Mouse (Mus musculus) lung, adult 2 months (tissue): ENCODE results near the gene E030030I06Rik.

Source experiments
- CTCF ChIP-seq: fragments of 200-500 bp; IDR thresholded peaks from 2 replicates; pipeline ENCODE4 v1.5.1; 2011; ENCODE audit warnings: mild to moderate bottlenecking, low read length, control low read depth; ENCODE audit not compliant: insufficient read depth
- POLR2A ChIP-seq: fragments of 200-500 bp; IDR thresholded peaks from 2 replicates; pipeline ENCODE4 v1.6.1; 2011; ENCODE audit warnings: low read depth, mild to moderate bottlenecking, control low read depth, low read length, borderline replicate concordance; ENCODE audit errors: extremely low read depth

GRCm38 (mm10) chr10:22149691-22150465 lies 808 bp upstream of the E030030I06Rik start:
- no peak for TF ChIP-seq CTCF
- no peak for TF ChIP-seq POLR2A
